11 mouse cellular contexts compared by ENCODE assay signal in genomic region chr17:34597566-34598095, GRCm38 (mm10). TPM values are rescaled to one million over a fixed set of nuclear protein-coding genes. Genes with fewer than 3 reads are reported as not detected.
DNase-seq lines count a peak whose midpoint lies in the region; ATAC-seq and TF ChIP-seq lines count a peak whose summit lies in the region.
"Had no signal": no experiment of that assay in that cellular context is flagged by ENCODE, and none has a peak within 500 bp of the region (broad histone marks: within the 10 kb centered on the region; RNA-seq: fewer than 3 reads in every experiment).

TSS of gene Ager (plus strand) at chr17:34597862.

- no peaks in the 10 kb centered on the region for H3K9me3 ChIP-seq in kidney, embryonic 15.5 days (replicated peaks)

- 31% methylated on average over 6 of the region's 6 CpGs for WGBS in kidney, embryonic 15.5 days

- DNase-seq in cerebellum, adult 11-12 months: peak; percentile 29
- DNase-seq in kidney, postnatal 14 days: no peak
- DNase-seq in lung, postnatal 10 days: peak; percentile 78
- DNase-seq in adrenal gland, adult 2 months: no peak
- DNase-seq in urinary bladder, postnatal 14 days (ENCODE audit: low spot score): no peak
- DNase-seq: kidney, adult 18-20 months had no signal

- peak within 1 kb of the TSS; percentile 64 for H3K27ac ChIP-seq in kidney, embryonic 15.5 days
- H3K27ac ChIP-seq in embryonic fibroblast, embryonic 13.5 days (ENCODE audit: insufficient read depth, low read length): no peak within 1 kb of the TSS
- H3K27ac ChIP-seq: liver, embryonic 14.5 days had no signal

- H3K36me3 ChIP-seq in kidney, embryonic 15.5 days: peaks cover 56% of the 10 kb centered on the region

- H3K4me1 ChIP-seq in kidney, embryonic 15.5 days: peaks cover 82% of the 10 kb centered on the region
- H3K4me1 ChIP-seq in embryonic fibroblast, embryonic 13.5 days (ENCODE audit: control insufficient read depth, insufficient read depth, low read length): no peaks in the 10 kb centered on the region

- peak; percentile 58 for TF ChIP-seq POLR2A in embryonic fibroblast, embryonic 13.5 days (IDR thresholded peaks at IDR 0.05; ENCODE audit: low read depth, low read length)

- TF ChIP-seq CTCF in embryonic fibroblast, embryonic 13.5 days (IDR thresholded peaks at IDR 0.05; ENCODE audit: borderline replicate concordance, insufficient read depth, low read length): no peak

- no peak within 1 kb of the TSS for H3K4me3 ChIP-seq in kidney, embryonic 15.5 days (replicated peaks)
- H3K4me3 ChIP-seq in embryonic fibroblast, embryonic 13.5 days (ENCODE audit: insufficient read depth, low read length): no peak within 1 kb of the TSS

- H3K4me2 ChIP-seq in kidney, embryonic 15.5 days: peak within 1 kb of the TSS; percentile 27

- no peak for ATAC-seq in cerebellum, adult (ENCODE audit: insufficient number of reproducible peaks, low FRiP score, low TSS enrichment)
- no peak for ATAC-seq in kidney, embryonic 15.5 days (replicated peaks; ENCODE audit: low FRiP score)
- ATAC-seq: Patski had no signal

- H3K9ac ChIP-seq in kidney, embryonic 15.5 days: peak within 1 kb of the TSS; percentile 26; the same call in 1 of the 2 replicates
- H3K9ac ChIP-seq: liver, embryonic 14.5 days had no signal

- H3K27me3 ChIP-seq in kidney, embryonic 15.5 days: no peaks in the 10 kb centered on the region
- H3K27me3 ChIP-seq: Patski had no signal

RNA-seq across cellular contexts. Expression of gene Ager, which starts in this region (rescaled TPM):
- 6.5 and 7.5 TPM in 2 replicates for polyA plus RNA-seq in kidney, embryonic 15.5 days (2015; fragmentation: Nextera tagmentation; extraction: Ambion mirVana)
- 0.70 and 0.83 TPM in 2 replicates for polyA plus RNA-seq in embryonic fibroblast, embryonic 13.5 days (2011; ENCODE audit: insufficient read length, low read depth, missing spikeins)
- total RNA-seq in adrenal gland, adult 2 months (2021): under 1 TPM; 0.84 to 0.86 TPM
- 1.3 and 1.5 TPM in 2 replicates for polyA plus RNA-seq in adrenal gland, adult 2 months (2012; rRNA removed)

Comparison
In these comparisons a context has a peak if more than half of its experiments do, and no peak if none do; other contexts are left out.
1. DNase-seq: peak in cerebellum, adult 11-12 months (single experiment) and lung, postnatal 10 days (single experiment); none in kidney, postnatal 14 days (single experiment), adrenal gland, adult 2 months (single experiment) and urinary bladder, postnatal 14 days (single experiment).